ENCODE assay signal across 13 mouse cellular contexts in the genomic region with DNA sequence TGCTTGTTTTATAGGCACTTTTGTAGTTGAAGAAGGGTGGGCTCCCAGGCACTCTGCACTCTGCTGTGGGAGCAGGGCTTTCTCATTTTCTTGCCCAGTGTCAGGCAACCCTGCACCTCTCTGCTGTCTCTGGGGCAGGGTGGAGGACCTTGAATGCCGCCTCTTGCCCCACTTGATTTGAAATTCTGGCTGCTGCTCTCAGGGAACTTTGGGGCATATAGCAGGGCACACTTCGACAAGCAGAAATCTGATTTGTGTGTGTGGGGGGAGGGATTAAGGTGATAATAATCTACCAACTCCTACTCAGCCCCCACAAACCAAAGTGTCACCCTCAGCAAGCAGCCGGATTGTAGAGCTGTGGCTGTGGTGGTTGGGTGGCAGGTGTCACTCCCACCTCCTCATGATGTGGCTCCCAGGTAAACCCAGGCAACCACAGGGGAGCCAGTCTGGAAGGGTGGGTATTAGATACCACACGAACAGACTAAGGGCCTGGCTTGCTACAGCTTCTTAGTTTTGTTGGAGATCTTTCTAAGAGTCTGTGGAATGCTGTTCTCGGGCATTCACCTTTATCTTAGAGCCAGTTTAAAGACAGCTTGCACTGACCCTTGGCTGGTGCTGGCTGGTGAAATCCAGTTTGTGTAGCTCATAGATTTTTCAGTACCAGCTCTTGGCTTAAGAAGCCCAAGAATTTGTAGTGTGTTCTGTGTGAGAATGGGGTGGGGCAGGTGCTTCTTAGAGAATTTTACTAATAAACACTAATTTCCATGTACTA.
DNase-seq lines count a peak whose midpoint lies in the region; ATAC-seq lines count a peak whose summit lies in the region.
"Had no signal": no experiment of that assay in that cellular context is flagged by ENCODE, and none has a peak within 500 bp of the region (broad histone marks: within the 10 kb centered on the region; RNA-seq: fewer than 3 reads in every experiment).

No protein-coding gene starts in this region.

- WGBS in forebrain, embryonic 10.5 days, result 68% methylated on average over 5 of the region's 5 CpGs
- WGBS in forebrain, embryonic 15.5 days, result 72% methylated on average over 5 of the region's 5 CpGs
- 73% methylated on average over 5 of the region's 5 CpGs for WGBS in forebrain, embryonic 14.5 days

- H3K4me3 ChIP-seq in forebrain, embryonic 10.5 days, result no peak overlapping the region
- no peak overlapping the region for H3K4me3 ChIP-seq in forebrain, embryonic 15.5 days
- H3K4me3 ChIP-seq in forebrain, embryonic 14.5 days (ENCODE audit: low read depth, low read length), result no peak overlapping the region
- H3K4me3 ChIP-seq: heart, embryonic 12.5 days; limb, embryonic 13.5 days; midbrain, embryonic 12.5 days had no signal

- peaks cover 8% of the 10 kb centered on the region; the same call in 1 of the 2 replicates for H3K36me3 ChIP-seq in forebrain, embryonic 10.5 days (replicated peaks)
- H3K36me3 ChIP-seq in forebrain, embryonic 15.5 days, result no peaks in the 10 kb centered on the region
- H3K36me3 ChIP-seq in forebrain, embryonic 14.5 days (ENCODE audit: control insufficient read depth, insufficient read depth, low read length), result 0 out of 2 replicates have a peak, but pooled peaks cover 4% of the 10 kb centered on the region
- H3K36me3 ChIP-seq: heart, embryonic 12.5 days; midbrain, embryonic 12.5 days had no signal

- H3K27me3 ChIP-seq in forebrain, embryonic 10.5 days (ENCODE audit: poor library complexity, severe bottlenecking), result no peaks in the 10 kb centered on the region
- H3K27me3 ChIP-seq in forebrain, embryonic 15.5 days, result no peaks in the 10 kb centered on the region
- no peaks in the 10 kb centered on the region for H3K27me3 ChIP-seq in forebrain, embryonic 14.5 days (replicated peaks; ENCODE audit: control insufficient read depth, insufficient read depth, low read length)
- H3K27me3 ChIP-seq: heart, embryonic 12.5 days; limb, embryonic 13.5 days; midbrain, embryonic 12.5 days had no signal

- H3K9ac ChIP-seq in forebrain, embryonic 15.5 days (replicated peaks), result no peak overlapping the region
- no peak overlapping the region for H3K9ac ChIP-seq in forebrain, embryonic 14.5 days (ENCODE audit: low read length)
- H3K9ac ChIP-seq: forebrain, postnatal 0 days; heart, embryonic 12.5 days; limb, embryonic 13.5 days; midbrain, embryonic 12.5 days had no signal

- H3K9me3 ChIP-seq in forebrain, embryonic 10.5 days, result no peaks in the 10 kb centered on the region
- no peaks in the 10 kb centered on the region for H3K9me3 ChIP-seq in forebrain, embryonic 15.5 days
- no peaks in the 10 kb centered on the region for H3K9me3 ChIP-seq in forebrain, embryonic 14.5 days (replicated peaks; ENCODE audit: control insufficient read depth, low read length)
- H3K9me3 ChIP-seq: heart, embryonic 12.5 days; limb, embryonic 13.5 days; midbrain, embryonic 12.5 days had no signal

- no peak for ATAC-seq in forebrain, embryonic 15.5 days (replicated peaks)
- ATAC-seq in forebrain, embryonic 14.5 days, result no peak
- ATAC-seq: forebrain, postnatal 0 days; hindbrain, embryonic 16.5 days had no signal

- peaks cover 54% of the 10 kb centered on the region for H3K4me1 ChIP-seq in forebrain, embryonic 10.5 days
- H3K4me1 ChIP-seq in forebrain, embryonic 15.5 days, result peaks cover 37% of the 10 kb centered on the region
- peaks cover 14% of the 10 kb centered on the region; the same call in 1 of the 2 replicates for H3K4me1 ChIP-seq in forebrain, embryonic 14.5 days (ENCODE audit: control insufficient read depth, insufficient read depth, low read length)

- DNase-seq in forebrain, embryonic 10.5 days (ENCODE audit: extremely low spot score, low spot score), result no peak
- peak; percentile 53 for DNase-seq in CD4-positive helper T cell, adult 2 months (ENCODE audit: low read depth, low spot score)
- DNase-seq in induced T-regulatory cell, adult 2 months (ENCODE audit: low read depth), result peak; percentile 55
- DNase-seq in kidney, postnatal 4 days, result peak; percentile 42 to 57
- DNase-seq in urinary bladder, postnatal 14 days (ENCODE audit: low spot score), result no peak
- DNase-seq in forebrain, embryonic 14.5 days (ENCODE audit: low spot score), result no peak
- DNase-seq in layer of hippocampus, postnatal 10 days (ENCODE audit: low spot score in 2 of 2), result no peak
- DNase-seq: forebrain, postnatal 0 days had no signal

- 0 out of 2 replicates have a peak overlapping the region, but pooled peaks have one; percentile 35 for H3K27ac ChIP-seq in forebrain, embryonic 10.5 days
- no peak overlapping the region for H3K27ac ChIP-seq in forebrain, embryonic 15.5 days (replicated peaks)
- H3K27ac ChIP-seq in forebrain, embryonic 14.5 days (ENCODE audit: low read depth, low read length), result no peak overlapping the region
- H3K27ac ChIP-seq: limb, embryonic 13.5 days; midbrain, embryonic 12.5 days had no signal

- H3K4me2 ChIP-seq in forebrain, embryonic 15.5 days (replicated peaks), result no peak overlapping the region
- H3K4me2 ChIP-seq in forebrain, embryonic 14.5 days (ENCODE audit: low read length), result no peak overlapping the region
- H3K4me2 ChIP-seq: heart, embryonic 12.5 days; limb, embryonic 13.5 days; midbrain, embryonic 12.5 days had no signal

Comparison
In these comparisons a context has a peak if more than half of its experiments do, and no peak if none do; other contexts are left out.
1. DNase-seq: peak in CD4-positive helper T cell, adult 2 months (single experiment), induced T-regulatory cell, adult 2 months (single experiment) and kidney, postnatal 4 days (2 of 2); none in forebrain, embryonic 10.5 days (single experiment), urinary bladder, postnatal 14 days (single experiment), forebrain, embryonic 14.5 days (single experiment) and layer of hippocampus, postnatal 10 days (0 of 2).